Mouse (Mus musculus): ENCODE data around the gene 4933402D24Rik.

The 4933402D24Rik gene
- long read RNA-seq, experiment 1, result 0 reads
- long read RNA-seq, experiment 2, result 0 reads

GRCm38 (mm10) chr1:63769167-63769566 is at the start of gene 4933402D24Rik:
4933402D24Rik (minus strand) TSS chr1:63769267.
- intact Hi-C loops (cut with DNase I), result loop anchor here (5.0 to 10.0 kb wide), 4 partner anchors 102 to 353 kb away; partner anchors contain the start of gene Klf7

- intact Hi-C loops (cut with DNase I), result no loop called here
Observed at GRCm38 (mm10) chr1:63808584-63808983, 39.5 kb upstream of the 4933402D24Rik start.

GRCm38 (mm10) chr1:63805095-63805494 is 36.0 kb upstream of the 4933402D24Rik start:
- intact Hi-C loops (cut with DNase I), result no loop called here

- intact Hi-C loops (cut with DNase I), result no loop called here
Observed at GRCm38 (mm10) chr1:63794326-63794725, 25.3 kb upstream of the 4933402D24Rik start.

GRCm38 (mm10) chr1:63776902-63777630 is 8.0 kb upstream of the 4933402D24Rik start:
- intact Hi-C loops (cut with DNase I), result no loop called here

GRCm38 (mm10) chr1:63776396-63776795 is 7.3 kb upstream of the 4933402D24Rik start:
- intact Hi-C loops (cut with DNase I), result no loop called here

- intact Hi-C loops (cut with DNase I), result no loop called here
Observed at GRCm38 (mm10) chr1:63770309-63770708, 1.2 kb upstream of the 4933402D24Rik start.

- intact Hi-C loops (cut with DNase I), result loop anchor here (5.0 to 10.0 kb wide), 4 partner anchors 101 to 354 kb away; partner anchors contain the start of gene Klf7
Observed at GRCm38 (mm10) chr1:63768112-63768511, 955 bp downstream of the 4933402D24Rik start.

- intact Hi-C loops (cut with DNase I), result loop anchor here (10.0 kb wide), 2 partner anchors 190 to 290 kb away; no protein-coding TSS in a partner anchor
Observed at GRCm38 (mm10) chr1:63764395-63764794, 4.7 kb downstream of the 4933402D24Rik start.

GRCm38 (mm10) chr1:63763881-63764386 is 5.1 kb downstream of the 4933402D24Rik start:
- intact Hi-C loops (cut with DNase I), result loop anchor here (1.0 to 10.0 kb wide), 3 partner anchors 191 to 684 kb away; no protein-coding TSS in a partner anchor

GRCm38 (mm10) chr1:63763212-63763694 is 5.8 kb downstream of the 4933402D24Rik start:
- intact Hi-C loops (cut with DNase I), result loop anchor here (1.0 to 10.0 kb wide), 3 partner anchors 192 to 685 kb away; no protein-coding TSS in a partner anchor

- intact Hi-C loops (cut with DNase I), result no loop called here
Observed at GRCm38 (mm10) chr1:63756005-63756404, 13.1 kb downstream of the 4933402D24Rik start.

- intact Hi-C loops (cut with DNase I), result no loop called here
Observed at GRCm38 (mm10) chr1:63730240-63730771, 38.8 kb downstream of the 4933402D24Rik start, which contains the start of the genes Mdh1b and Fastkd2. Mdh1b (minus strand) TSS chr1:63730318. Fastkd2 (plus strand) TSS chr1:63730614.

GRCm38 (mm10) chr1:63729796-63730195 is 39.3 kb downstream of the 4933402D24Rik start:
- intact Hi-C loops (cut with DNase I), result no loop called here

- intact Hi-C loops (cut with DNase I), result no loop called here
Observed at GRCm38 (mm10) chr1:63720161-63720560, 48.9 kb downstream of the 4933402D24Rik start.

- intact Hi-C loops (cut with DNase I), result no loop called here
Observed at GRCm38 (mm10) chr1:63708876-63709275, 60.2 kb downstream of the 4933402D24Rik start.

GRCm38 (mm10) chr1:63705733-63706132 is 63.3 kb downstream of the 4933402D24Rik start:
- intact Hi-C loops (cut with DNase I), result no loop called here
